ENCODE assay signal across 26 mouse cellular contexts in genomic region chr7:24343701-24344272, GRCm38 (mm10). TPM values are rescaled to one million over a fixed set of nuclear protein-coding genes. Genes with fewer than 3 reads are reported as not detected.
DNase-seq lines count a peak whose midpoint lies in the region; ATAC-seq and TF ChIP-seq lines count a peak whose summit lies in the region.
"Had no signal": no experiment of that assay in that cellular context is flagged by ENCODE, and none has a peak within 500 bp of the region (broad histone marks: within the 10 kb centered on the region; RNA-seq: fewer than 3 reads in every experiment).

No protein-coding gene starts in this region.

- TF ChIP-seq CTCF in hindbrain, postnatal 0 days (IDR thresholded peaks at IDR 0.05; ENCODE audit: low read depth) = no peak

- no peak overlapping the region for H3K9ac ChIP-seq in hindbrain, postnatal 0 days (replicated peaks; ENCODE audit: low read length)
- no peak overlapping the region for H3K9ac ChIP-seq in hindbrain, embryonic 12.5 days
- no peak overlapping the region for H3K9ac ChIP-seq in neural tube, embryonic 13.5 days
- H3K9ac ChIP-seq: embryonic facial prominence, embryonic 13.5 days; forebrain, embryonic 12.5 days had no signal

- no peaks in the 10 kb centered on the region for H3K9me3 ChIP-seq in hindbrain, postnatal 0 days (ENCODE audit: low read length)
- H3K9me3 ChIP-seq in hindbrain, embryonic 12.5 days (replicated peaks) = no peaks in the 10 kb centered on the region
- H3K9me3 ChIP-seq in neural tube, embryonic 13.5 days = no peaks in the 10 kb centered on the region
- H3K9me3 ChIP-seq: embryonic facial prominence, embryonic 13.5 days; G1E; heart, embryonic 10.5 days had no signal

- no peaks in the 10 kb centered on the region for H3K36me3 ChIP-seq in hindbrain, postnatal 0 days (ENCODE audit: insufficient read depth, low read length)
- no peaks in the 10 kb centered on the region for H3K36me3 ChIP-seq in hindbrain, embryonic 12.5 days
- no peaks in the 10 kb centered on the region for H3K36me3 ChIP-seq in neural tube, embryonic 13.5 days
- H3K36me3 ChIP-seq: embryonic facial prominence, embryonic 13.5 days; forebrain, embryonic 12.5 days; G1E; heart, embryonic 10.5 days had no signal

- 0 out of 2 replicates have a peak overlapping the region, but pooled peaks have one; percentile 32 for H3K27ac ChIP-seq in hindbrain, postnatal 0 days
- no peak overlapping the region for H3K27ac ChIP-seq in hindbrain, embryonic 12.5 days
- H3K27ac ChIP-seq in neural tube, embryonic 13.5 days (replicated peaks) = peak overlapping the region; percentile 49; the same call in 1 of the 2 replicates
- H3K27ac ChIP-seq: embryonic facial prominence, embryonic 13.5 days; forebrain, embryonic 12.5 days; heart, embryonic 10.5 days had no signal

- H3K4me2 ChIP-seq in hindbrain, postnatal 0 days (ENCODE audit: low read depth, low read length) = no peak overlapping the region
- H3K4me2 ChIP-seq in hindbrain, embryonic 12.5 days (replicated peaks) = no peak overlapping the region
- no peak overlapping the region for H3K4me2 ChIP-seq in neural tube, embryonic 13.5 days
- H3K4me2 ChIP-seq: embryonic facial prominence, embryonic 13.5 days; forebrain, embryonic 12.5 days had no signal

- H3K4me3 ChIP-seq in hindbrain, postnatal 0 days (ENCODE audit: low read length) = no peak overlapping the region
- H3K4me3 ChIP-seq in hindbrain, embryonic 12.5 days = no peak overlapping the region
- no peak overlapping the region for H3K4me3 ChIP-seq in neural tube, embryonic 13.5 days
- H3K4me3 ChIP-seq: embryonic facial prominence, embryonic 13.5 days; forebrain, embryonic 12.5 days; heart, embryonic 10.5 days had no signal

- no peaks in the 10 kb centered on the region for H3K4me1 ChIP-seq in hindbrain, postnatal 0 days (ENCODE audit: insufficient read depth, low read length)
- no peaks in the 10 kb centered on the region for H3K4me1 ChIP-seq in hindbrain, embryonic 12.5 days
- no peaks in the 10 kb centered on the region for H3K4me1 ChIP-seq in neural tube, embryonic 13.5 days (replicated peaks)
- H3K4me1 ChIP-seq: embryonic facial prominence, embryonic 13.5 days; forebrain, embryonic 12.5 days; heart, embryonic 10.5 days had no signal

- 41% methylated on average over 7 of the region's 7 CpGs for WGBS in hindbrain, postnatal 0 days
- whole genome bisulfite sequencing in hindbrain, embryonic 12.5 days = 70% methylated on average over 7 of the region's 7 CpGs
- WGBS in neural tube, embryonic 13.5 days = 65% methylated on average over 7 of the region's 7 CpGs

- ATAC-seq in frontal cortex, adult (ENCODE audit: low TSS enrichment) = peak; percentile 85
- ATAC-seq in hindbrain, postnatal 0 days = no peak
- no peak for ATAC-seq in hindbrain, embryonic 12.5 days (ENCODE audit: low FRiP score)
- ATAC-seq in neural tube, embryonic 13.5 days (ENCODE audit: low read depth) = no peak
- ATAC-seq: CD4-positive, CD25-positive, alpha-beta regulatory T cell, adult 4 months; forebrain, embryonic 16.5 days had no signal

- DNase-seq in frontal cortex, postnatal 10 days (ENCODE audit: low spot score in 2 of 2) = no peak
- peak; percentile 9 for DNase-seq in hindbrain, postnatal 0 days (ENCODE audit: low spot score)
- DNase-seq in neural tube, embryonic 10.5 days (ENCODE audit: extremely low spot score, low spot score) = no peak
- peak; percentile 72 for DNase-seq in brain, adult 2 months (ENCODE audit: low read depth, low spot score)
- DNase-seq in kidney, postnatal 14 days = no peak
- DNase-seq: adrenal gland, adult 8-10 months; adrenal gland, postnatal 36 days; B cell, adult 2 months; cerebellum, adult 11 months; cerebellum, adult 8-10 months; cerebellum, postnatal 25 days; gastrocnemius, postnatal 10 days; heart, adult 18-20 months; heart, postnatal 10 days; heart, postnatal 4 days had no signal

- H3K27me3 ChIP-seq in hindbrain, postnatal 0 days (ENCODE audit: insufficient read depth, low read length) = no peaks in the 10 kb centered on the region
- no peaks in the 10 kb centered on the region for H3K27me3 ChIP-seq in hindbrain, embryonic 12.5 days
- H3K27me3 ChIP-seq in neural tube, embryonic 13.5 days = no peaks in the 10 kb centered on the region
- H3K27me3 ChIP-seq: embryonic facial prominence, embryonic 13.5 days had no signal

RNA-seq across cellular contexts. Expression of gene Lypd5, which starts 5.2 kb away (rescaled TPM):
- not detected in 2 replicates for total RNA-seq in hindbrain, postnatal 0 days (2014; rRNA removed)
- 0.13 TPM in 1 of 2 replicates, not detected in the other for polyA plus RNA-seq in hindbrain, postnatal 0 days (2015; fragmentation: Nextera tagmentation; extraction: Ambion mirVana)
- not detected in 2 replicates for polyA plus RNA-seq in hindbrain, embryonic 12.5 days (2016; fragmentation: Nextera tagmentation; extraction: Ambion mirVana)
- not detected in 2 replicates for polyA plus RNA-seq in neural tube, embryonic 13.5 days (2015; fragmentation: Nextera tagmentation; extraction: Ambion mirVana)
- total RNA-seq: adrenal gland, adult 8-10 months; adrenal gland, postnatal 36 days; G1E; gastrocnemius, postnatal 10 days; gastrocnemius, postnatal 4 days; heart, adult 18-20 months; heart, postnatal 10 days; heart, postnatal 4 days had no signal
- polyA plus RNA-seq: forebrain, embryonic 12.5 days; forebrain, embryonic 16.5 days; G1E; heart, embryonic 10.5 days; heart, embryonic 14.5 days had no signal

RNA-seq across cellular contexts. Expression of gene Tescl, which starts 10.1 kb away (rescaled TPM):
- not detected in 2 replicates for total RNA-seq in hindbrain, postnatal 0 days (2014; rRNA removed)
- polyA plus RNA-seq in hindbrain, postnatal 0 days (2015; fragmentation: Nextera tagmentation; extraction: Ambion mirVana) = 0.46 TPM in 1 of 2 replicates, not detected in the other
- not detected in 2 replicates for polyA plus RNA-seq in hindbrain, embryonic 12.5 days (2016; fragmentation: Nextera tagmentation; extraction: Ambion mirVana)
- polyA plus RNA-seq in neural tube, embryonic 13.5 days (2015; fragmentation: Nextera tagmentation; extraction: Ambion mirVana) = 0.31 TPM in 1 of 2 replicates, not detected in the other
- total RNA-seq: G1E; gastrocnemius, postnatal 10 days had no signal
- polyA plus RNA-seq: CD4-positive, CD25-positive, alpha-beta regulatory T cell, adult 4 months; forebrain, embryonic 12.5 days; forebrain, embryonic 16.5 days; G1E; heart, embryonic 10.5 days; heart, embryonic 14.5 days had no signal

RNA-seq across cellular contexts. Expression of gene Kcnn4, which starts 26.3 kb away (rescaled TPM):
- 1.1 and 3.9 TPM in 2 replicates for total RNA-seq in hindbrain, postnatal 0 days (2014; rRNA removed)
- polyA plus RNA-seq in hindbrain, postnatal 0 days (2015; fragmentation: Nextera tagmentation; extraction: Ambion mirVana) = 1.2 and 1.9 TPM in 2 replicates
- 2.1 and 2.4 TPM in 2 replicates for polyA plus RNA-seq in hindbrain, embryonic 12.5 days (2016; fragmentation: Nextera tagmentation; extraction: Ambion mirVana)
- polyA plus RNA-seq in neural tube, embryonic 13.5 days (2015; fragmentation: Nextera tagmentation; extraction: Ambion mirVana) = 2.1 and 2.2 TPM in 2 replicates

RNA-seq across cellular contexts. Expression of gene Zfp94, which starts 27.3 kb away (rescaled TPM):
- 9.6 and 12.0 TPM in 2 replicates for total RNA-seq in hindbrain, postnatal 0 days (2014; rRNA removed)
- polyA plus RNA-seq in hindbrain, postnatal 0 days (2015; fragmentation: Nextera tagmentation; extraction: Ambion mirVana) = 17.3 and 21.6 TPM in 2 replicates
- 15.6 and 18.2 TPM in 2 replicates for polyA plus RNA-seq in hindbrain, embryonic 12.5 days (2016; fragmentation: Nextera tagmentation; extraction: Ambion mirVana)
- 18.2 and 19.2 TPM in 2 replicates for polyA plus RNA-seq in neural tube, embryonic 13.5 days (2015; fragmentation: Nextera tagmentation; extraction: Ambion mirVana)

RNA-seq across cellular contexts. Expression of gene Zfp61, which starts 42.8 kb away (rescaled TPM):
- 20.1 and 23.5 TPM in 2 replicates for total RNA-seq in hindbrain, postnatal 0 days (2014; rRNA removed)
- polyA plus RNA-seq in hindbrain, postnatal 0 days (2015; fragmentation: Nextera tagmentation; extraction: Ambion mirVana) = 26.1 and 31.6 TPM in 2 replicates
- 45.0 and 46.4 TPM in 2 replicates for polyA plus RNA-seq in hindbrain, embryonic 12.5 days (2016; fragmentation: Nextera tagmentation; extraction: Ambion mirVana)
- 39.8 and 49.2 TPM in 2 replicates for polyA plus RNA-seq in neural tube, embryonic 13.5 days (2015; fragmentation: Nextera tagmentation; extraction: Ambion mirVana)

Comparison
In these comparisons a context has a peak if more than half of its experiments do, and no peak if none do; other contexts are left out.
1. DNase-seq: peak in hindbrain, postnatal 0 days (single experiment) and brain, adult 2 months (single experiment); none in frontal cortex, postnatal 10 days (0 of 2), neural tube, embryonic 10.5 days (single experiment) and kidney, postnatal 14 days (single experiment).